Mouse (Mus musculus): ENCODE measurements around the gene Tjp3. TPM values are rescaled to one million over a fixed set of nuclear protein-coding genes. Genes with fewer than 3 reads are reported as not detected.

Tjp3 gene
- polyA plus RNA-seq (2017; shearing (Covaris generic)), result 10 to 100 TPM; 19.3 to 24.9 TPM

GRCm38 (mm10) chr10:81291511-81292104 is at the start of gene Tjp3:
Gene Tjp3, minus strand, starts transcription at chr10:81291581.

GRCm38 (mm10) chr10:81328386-81328785 is 37.0 kb upstream of the Tjp3 start, which contains the start of gene Tbxa2r:
Gene Tbxa2r, plus strand, starts transcription at chr10:81328731.

DNA sequence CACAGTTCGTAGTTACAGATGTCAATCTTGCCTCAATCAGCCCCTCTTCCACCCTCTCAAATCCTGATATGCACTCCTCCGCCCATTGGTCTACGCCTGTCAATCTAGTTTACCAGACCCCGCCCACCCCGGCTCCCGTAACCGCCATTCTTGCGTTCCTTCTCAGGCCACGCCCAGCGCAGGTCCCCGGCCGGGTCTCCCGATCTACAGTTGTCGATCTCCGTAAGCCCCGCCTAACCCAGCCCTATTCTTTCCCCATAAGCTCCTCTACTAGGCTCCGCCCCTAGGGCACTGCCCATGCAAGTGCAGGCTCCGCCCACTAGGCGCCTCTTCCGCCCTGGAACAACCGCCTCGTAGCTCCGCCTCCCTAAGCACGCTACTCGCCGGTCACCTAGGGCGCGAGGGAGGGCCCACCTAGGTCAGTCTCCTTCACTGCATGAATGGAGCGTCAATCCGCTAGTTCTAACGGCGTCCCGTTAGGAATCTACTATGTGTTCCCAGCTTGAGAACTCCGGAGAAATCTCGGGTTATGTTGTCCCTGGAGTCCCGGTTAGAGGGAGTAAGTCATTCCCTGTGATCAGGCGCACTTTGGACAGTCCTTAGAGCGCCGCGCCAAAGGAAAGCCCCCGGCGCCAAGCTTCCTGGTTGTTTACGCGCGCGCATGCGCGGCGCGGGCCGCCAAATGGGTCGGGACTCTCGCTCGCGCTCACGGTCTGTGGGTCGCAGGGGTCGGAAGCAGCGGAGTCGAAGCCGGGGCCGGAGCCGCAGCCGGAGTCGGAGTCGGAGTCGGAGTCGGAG is 29.4 kb upstream of the Tjp3 start, which contains the start of gene Cactin:
Cactin (plus strand) TSS at position 554 of the 798 bp plus-strand sequence.

DNA sequence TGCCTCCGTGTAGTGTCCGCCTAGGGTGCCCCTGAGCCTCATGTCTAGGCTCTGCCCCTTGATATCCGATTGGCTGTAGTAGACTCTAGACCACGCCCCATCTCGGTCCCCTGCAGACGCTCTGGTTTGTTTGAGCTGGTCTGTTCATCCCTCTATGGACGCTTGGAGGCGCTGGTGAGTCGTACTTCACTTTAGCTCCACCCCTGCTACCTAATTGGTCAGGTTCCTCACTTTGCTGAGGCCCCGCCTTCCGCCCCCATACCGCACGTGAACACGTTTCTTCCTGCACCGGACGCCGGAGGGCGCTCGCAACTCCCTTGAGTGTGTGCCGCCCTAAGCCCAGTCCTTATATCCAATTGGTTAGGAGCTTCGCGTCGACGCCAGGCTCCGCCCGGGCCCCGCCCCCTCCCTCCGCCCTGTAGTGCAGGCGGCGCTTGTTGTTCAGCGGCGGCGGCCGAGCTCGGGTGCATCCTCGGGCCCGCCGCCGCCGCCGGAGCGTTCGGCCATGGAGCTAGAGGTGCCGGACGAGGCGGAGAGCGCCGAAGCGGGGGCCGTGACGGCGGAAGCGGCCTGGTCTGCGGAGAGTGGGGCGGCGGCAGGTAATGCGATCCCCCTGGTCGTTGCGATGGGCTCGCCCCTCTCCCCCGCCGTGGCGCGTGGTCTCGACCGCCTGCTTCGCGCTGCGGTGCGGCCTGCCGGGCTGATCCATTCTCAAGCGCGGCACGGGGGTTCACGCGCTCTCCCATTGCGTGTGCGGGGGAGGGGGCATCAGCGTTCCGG is 1.4 kb upstream of the Tjp3 start, which contains the start of gene Pip5k1c:
Pip5k1c (plus strand) TSS at position 410 of the 780 bp plus-strand sequence.

GRCm38 (mm10) chr10:81266211-81267105 is 24.9 kb downstream of the Tjp3 start, which contains the start of the genes Mrpl54 and Apba3:
Gene Mrpl54, minus strand, starts transcription at chr10:81266934.
Gene Apba3, plus strand, starts transcription at chr10:81266960.

DNA sequence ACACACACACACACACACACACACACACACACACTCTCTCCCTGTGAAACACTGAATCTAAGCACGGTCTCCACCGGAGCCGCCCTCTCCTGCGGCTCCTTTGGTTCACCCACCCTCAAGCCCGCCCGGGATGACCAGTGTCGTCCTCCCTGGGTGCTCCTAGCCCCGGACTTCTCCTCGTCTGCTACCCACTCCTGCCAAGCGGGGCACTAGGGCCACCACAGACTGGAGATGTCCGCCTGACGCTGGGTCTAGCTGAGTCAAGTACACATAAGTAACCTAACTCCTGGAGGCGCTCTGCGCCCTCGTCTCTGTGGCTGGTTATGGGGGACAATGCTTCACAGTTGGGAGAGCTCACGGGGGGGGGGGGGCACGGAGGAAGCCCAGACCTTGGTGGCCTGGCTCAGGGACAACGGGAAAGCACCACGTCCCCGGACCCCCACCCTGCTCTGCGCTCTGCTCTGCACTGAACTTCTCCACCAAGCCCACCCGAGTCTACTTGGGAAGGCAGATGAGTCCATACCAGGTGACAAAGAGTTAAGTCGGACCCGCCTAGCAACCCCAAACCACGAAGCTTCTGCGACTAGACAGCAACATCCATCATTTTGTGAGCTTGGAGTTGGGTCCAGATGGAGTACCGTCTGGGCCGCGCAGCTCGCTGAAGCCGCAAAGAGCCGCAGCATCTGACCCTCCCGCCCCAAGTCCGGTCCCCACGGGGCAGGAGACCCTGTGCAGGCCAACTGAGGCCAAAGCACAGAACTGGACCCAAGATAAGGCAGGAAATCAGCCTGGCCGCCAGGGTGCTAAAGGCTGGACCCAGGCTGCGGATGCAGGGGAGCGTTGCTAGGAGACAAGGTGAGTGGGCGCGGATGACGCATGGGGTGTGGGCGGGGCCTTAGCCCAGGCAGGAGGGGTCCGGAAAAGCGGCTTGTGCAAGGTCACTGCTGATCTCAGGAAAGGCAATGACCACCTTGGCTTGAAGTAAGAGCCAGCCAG is 38.7 kb downstream of the Tjp3 start, which contains the start of gene Matk:
Matk (plus strand) TSS at position 512 of the 996 bp plus-strand sequence.

GRCm38 (mm10) chr10:81232580-81233225 is 58.7 kb downstream of the Tjp3 start, which contains the start of gene Zfr2:
Gene Zfr2, plus strand, starts transcription at chr10:81233155.

GRCm38 (mm10) chr10:81230438-81231332 is 60.7 kb downstream of the Tjp3 start, which contains the start of gene Atcay:
Gene Atcay, minus strand, starts transcription at chr10:81230833.

Other genes with a start within 250 kb of the Tjp3 start
- 100 to 1,000 TPM; 101 to 111 TPM for gene Sgta, start 231.4 kb downstream of the Tjp3 start, polyA plus RNA-seq (2017; shearing (Covaris generic))
- 1 to 10 TPM; 8.4 to 9.8 TPM for gene Thop1, start 221.5 kb downstream of the Tjp3 start, polyA plus RNA-seq (2017; shearing (Covaris generic))
- gene Creb3l3, start 192.7 kb downstream of the Tjp3 start, polyA plus RNA-seq (2017; shearing (Covaris generic)), result 1 to 10 TPM in 1 of 2 experiments, not detected in 1; 3.7 TPM
- 100 to 1,000 TPM; 173 to 181 TPM for gene Map2k2, start 185.7 kb downstream of the Tjp3 start, polyA plus RNA-seq (2017; shearing (Covaris generic))
- 10 to 100 TPM; 80.7 to 89.3 TPM for gene Zbtb7a, start 156.4 kb downstream of the Tjp3 start, polyA plus RNA-seq (2017; shearing (Covaris generic))
- gene Pias4, start 123.7 kb downstream of the Tjp3 start, polyA plus RNA-seq (2017; shearing (Covaris generic)), result 10 to 100 TPM; 47.9 to 52.2 TPM
- gene Eef2, start 115.0 kb downstream of the Tjp3 start, polyA plus RNA-seq (2017; shearing (Covaris generic)), result 100 to 1,000 TPM; 560 to 709 TPM
- 100 to 1,000 TPM in 1 of 2 experiments, 10 to 100 TPM in 1; 79.0 to 108 TPM for gene Dapk3, start 108.6 kb downstream of the Tjp3 start, polyA plus RNA-seq (2017; shearing (Covaris generic))
- gene 4930442H23Rik, start 107.7 kb downstream of the Tjp3 start, polyA plus RNA-seq (2017; shearing (Covaris generic)), result under 1 TPM in 1 of 2 experiments, not detected in 1; 0.19 TPM
- 1 to 10 TPM in 1 of 2 experiments, under 1 TPM in 1; 0.34 to 3.1 TPM for gene Nmrk2, start 89.5 kb downstream of the Tjp3 start, polyA plus RNA-seq (2017; shearing (Covaris generic))
- 1 to 10 TPM; 1.6 to 5.6 TPM for gene Atcay, start 60.7 kb downstream of the Tjp3 start, polyA plus RNA-seq (2017; shearing (Covaris generic))
- 1 to 10 TPM; 7.6 TPM for gene Zfr2, start 58.4 kb downstream of the Tjp3 start, polyA plus RNA-seq (2017; shearing (Covaris generic))
- 100 to 1,000 TPM in 1 of 2 experiments, 10 to 100 TPM in 1; 57.1 to 143 TPM for gene Matk, start 38.6 kb downstream of the Tjp3 start, polyA plus RNA-seq (2017; shearing (Covaris generic))
- 10 to 100 TPM; 81.0 to 96.1 TPM for gene Mrpl54, start 24.6 kb downstream of the Tjp3 start, polyA plus RNA-seq (2017; shearing (Covaris generic))
- gene Apba3, start 24.6 kb downstream of the Tjp3 start, polyA plus RNA-seq (2017; shearing (Covaris generic)), result 10 to 100 TPM; 42.7 to 44.7 TPM
- 10 to 100 TPM; 83.6 to 95.1 TPM for gene Pip5k1c, start 1.4 kb upstream of the Tjp3 start, polyA plus RNA-seq (2017; shearing (Covaris generic))
- gene Cactin, start 29.5 kb upstream of the Tjp3 start, polyA plus RNA-seq (2017; shearing (Covaris generic)), result 10 to 100 TPM; 61.4 to 82.7 TPM
- 10 to 100 TPM; 63.1 to 66.4 TPM for gene Tbxa2r, start 37.1 kb upstream of the Tjp3 start, polyA plus RNA-seq (2017; shearing (Covaris generic))
- under 1 TPM in 1 of 2 experiments, not detected in 1; 0.49 TPM for gene Gipc3, start 51.7 kb upstream of the Tjp3 start, polyA plus RNA-seq (2017; shearing (Covaris generic))
- gene Hmg20b, start 58.9 kb upstream of the Tjp3 start, polyA plus RNA-seq (2017; shearing (Covaris generic)), result 10 to 100 TPM; 35.3 to 47.8 TPM
- gene Mfsd12, start 65.9 kb upstream of the Tjp3 start, polyA plus RNA-seq (2017; shearing (Covaris generic)), result 1 to 10 TPM; 4.9 to 7.1 TPM
- 1 to 10 TPM; 1.7 to 4.3 TPM for gene 4930404N11Rik, start 74.2 kb upstream of the Tjp3 start, polyA plus RNA-seq (2017; shearing (Covaris generic))
- 10 to 100 TPM; 62.2 to 65.0 TPM for gene Fzr1, start 86.9 kb upstream of the Tjp3 start, polyA plus RNA-seq (2017; shearing (Covaris generic))
- 10 to 100 TPM; 30.8 to 32.1 TPM for gene Dohh, start 92.8 kb upstream of the Tjp3 start, polyA plus RNA-seq (2017; shearing (Covaris generic))
- gene Gm48551, start 92.9 kb upstream of the Tjp3 start, polyA plus RNA-seq (2017; shearing (Covaris generic)), result 1 to 10 TPM; 2.6 to 5.0 TPM
- 1 to 10 TPM in 1 of 2 experiments, under 1 TPM in 1; 0.57 to 1.1 TPM for gene Gm48552, start 97.4 kb upstream of the Tjp3 start, polyA plus RNA-seq (2017; shearing (Covaris generic))
- gene Smim24, start 101.5 kb upstream of the Tjp3 start, polyA plus RNA-seq (2017; shearing (Covaris generic)), result 1 to 10 TPM in 1 of 2 experiments, not detected in 1; 5.5 TPM
- 10 to 100 TPM; 20.7 to 22.4 TPM for gene Nfic, start 164.1 kb upstream of the Tjp3 start, polyA plus RNA-seq (2017; shearing (Covaris generic))
- under 1 TPM; 0.24 to 0.31 TPM for gene Celf5, start 191.1 kb upstream of the Tjp3 start, polyA plus RNA-seq (2017; shearing (Covaris generic))
- gene Ncln, start 204.8 kb upstream of the Tjp3 start, polyA plus RNA-seq (2017; shearing (Covaris generic)), result 100 to 1,000 TPM in 1 of 2 experiments, 10 to 100 TPM in 1; 98.8 to 103 TPM
- gene S1pr4, start 208.6 kb upstream of the Tjp3 start, polyA plus RNA-seq (2017; shearing (Covaris generic)), result 10 to 100 TPM; 59.0 to 73.6 TPM
- gene Gna15, start 232.6 kb upstream of the Tjp3 start, polyA plus RNA-seq (2017; shearing (Covaris generic)), result 10 to 100 TPM; 29.0 to 32.4 TPM

Measured in inflammation-experienced regulatory T-cells (primary cell).